Mouse (Mus musculus) heart, postnatal 0 days (tissue): ENCODE results near the gene Klhl18.

Source experiments
- CTCF ChIP-seq: IDR thresholded peaks from 2 replicates; pipeline ENCODE4 v1.5.1; 2016; ENCODE audit warnings: antibody characterized with exemption, control low read depth, low read depth
- EP300 ChIP-seq: IDR thresholded peaks from 2 replicates; pipeline ENCODE4 v1.6.1; 2016; ENCODE audit warnings: antibody characterized with exemption, low read depth

DNA sequence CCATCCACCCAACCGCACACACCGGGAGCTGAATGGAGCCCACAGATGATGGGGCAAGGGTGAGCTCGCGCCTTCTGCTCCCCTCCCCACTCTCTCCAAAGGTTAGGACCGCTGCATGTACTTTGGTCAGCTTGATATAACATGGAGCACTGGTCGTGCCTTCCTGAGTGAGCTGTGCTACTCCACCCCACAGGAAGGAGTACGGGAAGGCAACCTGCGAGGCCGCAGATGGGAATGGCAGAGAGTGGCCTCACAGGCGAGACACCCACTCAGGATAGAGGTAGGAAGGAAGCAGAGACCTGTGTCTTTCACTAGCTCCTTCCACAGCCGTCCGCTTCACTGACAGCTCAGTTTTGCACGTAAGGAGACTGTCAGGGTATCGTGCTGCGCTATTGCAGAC is 28.1 kb downstream of the Klhl18 start:
- no peak for TF ChIP-seq EP300
- no peak for TF ChIP-seq CTCF
